Mouse (Mus musculus) thymus, postnatal 10 days (tissue): ENCODE measurements around the gene Rnd2.
"Not testable (repeated sequence)": the region's sequence is repeated elsewhere in the genome, so short reads cannot be mapped to it uniquely, and the experiment has no call there.

Source experiments
- DNase-seq, 2 experiments: peaks; one replicate each; pipeline ENCODE4 v3.0.0; 2021; ENCODE audit warnings: low spot score in 2 of 2

The Rnd2 gene

GRCm38 (mm10) chr11:101468731-101469130, 3.9 kb downstream of the Rnd2 start:
- DNase-seq: no peak

GRCm38 (mm10) chr11:101469155-101469554, 4.4 kb downstream of the Rnd2 start:
- DNase-seq: no peak

- DNase-seq: no peak
These were observed 5.4 kb downstream of the Rnd2 start for GRCm38 (mm10) chr11:101470206-101470605.

- DNase-seq: no peak
These were observed 7.1 kb downstream of the Rnd2 start for GRCm38 (mm10) chr11:101471926-101472325.

- no peak for DNase-seq
These were observed 7.5 kb downstream of the Rnd2 start for GRCm38 (mm10) chr11:101472336-101472735.

GRCm38 (mm10) chr11:101473686-101474085, 8.9 kb downstream of the Rnd2 start:
- not testable (repeated sequence) for DNase-seq

GRCm38 (mm10) chr11:101474298-101474697, 9.5 kb downstream of the Rnd2 start:
- no peak for DNase-seq

- not testable (repeated sequence) for DNase-seq
These were observed 11.6 kb downstream of the Rnd2 start for GRCm38 (mm10) chr11:101476361-101476760.

GRCm38 (mm10) chr11:101477194-101477551, 12.4 kb downstream of the Rnd2 start:
- DNase-seq: no peak

GRCm38 (mm10) chr11:101477552-101478211, 12.9 kb downstream of the Rnd2 start:
- DNase-seq: no peak

- DNase-seq: no peak
These were observed 14.4 kb downstream of the Rnd2 start for GRCm38 (mm10) chr11:101479171-101479635.

- no peak for DNase-seq
These were observed 16.1 kb downstream of the Rnd2 start for GRCm38 (mm10) chr11:101480912-101481311.

GRCm38 (mm10) chr11:101483804-101484203, 19.0 kb downstream of the Rnd2 start:
- no peak for DNase-seq

GRCm38 (mm10) chr11:101484245-101484644, 19.4 kb downstream of the Rnd2 start:
- no peak for DNase-seq

- DNase-seq: no peak
These were observed 20.0 kb downstream of the Rnd2 start for GRCm38 (mm10) chr11:101484814-101485213.

- DNase-seq: no peak
These were observed 20.8 kb downstream of the Rnd2 start for GRCm38 (mm10) chr11:101485509-101486028.

- DNase-seq: no peak
These were observed 21.3 kb downstream of the Rnd2 start for GRCm38 (mm10) chr11:101486126-101486525.

- DNase-seq: no peak
These were observed 41.5 kb downstream of the Rnd2 start for GRCm38 (mm10) chr11:101506269-101506780.

- DNase-seq: no peak
These were observed 42.3 kb downstream of the Rnd2 start for GRCm38 (mm10) chr11:101507090-101507489.

- no peak for DNase-seq
These were observed 54.1 kb downstream of the Rnd2 start for GRCm38 (mm10) chr11:101518937-101519336.

- DNase-seq: no peak
These were observed 54.6 kb downstream of the Rnd2 start for GRCm38 (mm10) chr11:101519364-101519763.
